Mouse (Mus musculus): Measurements from ENCODE around the gene Zfp748.

DNA sequence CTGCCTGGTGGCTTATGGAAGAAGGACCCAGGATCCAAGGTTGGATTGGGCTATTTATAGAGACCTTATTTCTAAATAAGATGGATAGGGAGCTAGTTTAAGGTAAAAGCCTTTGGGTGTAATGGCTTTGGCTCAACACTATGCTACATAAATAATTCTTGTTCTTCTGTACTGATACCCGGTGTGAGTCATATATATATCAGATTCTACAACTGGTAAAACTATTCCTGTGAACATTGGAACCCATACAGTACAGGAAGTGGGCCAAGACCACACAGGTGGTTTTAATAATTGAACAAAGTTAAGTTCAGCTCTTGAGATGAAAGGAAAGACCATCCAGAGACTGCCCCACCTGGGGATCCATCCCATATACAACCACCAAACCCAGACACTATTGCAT lies 52.7 kb downstream of the Zfp748 start:
- no peak for TF ChIP-seq CTCF (IDR thresholded peaks at IDR 0.05; ENCODE audit: insufficient read depth, low read length)
- TF ChIP-seq POLR2A (IDR thresholded peaks at IDR 0.05; ENCODE audit: borderline replicate concordance, extremely low read depth, low read depth, low read length): no peak

Measured in lung, adult 2 months (tissue).